Mouse (Mus musculus) thymus, postnatal 4 days (tissue): ENCODE data around the gene Hvcn1.

Source experiments
- DNase-seq: peaks from one replicate; pipeline ENCODE4 v3.0.0; 2021

The Hvcn1 gene

GRCm38 (mm10) chr5:122237200-122237599, 30.6 kb downstream of the Hvcn1 start:
- DNase-seq = no peak

GRCm38 (mm10) chr5:122239618-122240017, 33.0 kb downstream of the Hvcn1 start:
- no peak for DNase-seq

- DNase-seq = no peak
These were observed 33.9 kb downstream of the Hvcn1 start for GRCm38 (mm10) chr5:122240521-122240920.

GRCm38 (mm10) chr5:122240989-122241388, 34.4 kb downstream of the Hvcn1 start:
- no peak for DNase-seq

GRCm38 (mm10) chr5:122242521-122243123, 36.0 kb downstream of the Hvcn1 start:
- DNase-seq = no peak

DNA sequence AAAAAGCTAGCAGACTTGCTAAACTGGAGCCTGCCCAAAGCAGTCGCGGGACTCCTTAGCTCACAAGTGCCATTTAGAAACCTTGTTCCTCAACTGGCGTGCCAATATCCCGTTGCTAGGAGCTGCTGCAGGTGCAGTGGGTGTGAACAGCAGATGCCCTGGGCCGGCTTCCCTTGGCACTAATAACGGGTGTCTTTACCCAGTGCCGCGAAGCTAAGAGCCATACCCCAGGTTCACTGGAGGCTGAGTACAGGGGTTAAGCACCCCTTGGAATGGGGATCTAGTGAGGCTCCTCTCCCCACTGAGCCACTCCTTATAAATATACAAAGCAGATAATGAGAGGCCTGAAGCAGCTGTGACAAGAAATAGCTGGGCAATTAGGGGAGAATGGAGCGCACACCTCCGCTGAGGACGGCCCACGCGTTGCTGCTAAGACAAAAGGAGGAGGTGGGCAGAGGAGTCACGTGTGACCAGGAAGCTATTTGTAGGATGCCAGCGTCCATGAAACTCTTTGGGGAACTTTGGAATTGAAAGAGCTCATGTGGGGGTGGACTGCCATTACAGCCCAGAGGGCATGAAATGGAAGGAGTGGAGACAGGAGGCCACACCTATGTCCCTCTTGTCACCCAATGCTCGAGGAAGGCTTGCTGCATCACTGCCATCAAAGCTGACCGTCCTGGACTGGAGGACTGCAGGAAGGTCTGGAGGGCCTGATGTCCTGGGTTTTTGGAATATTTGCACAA, 37.3 kb downstream of the Hvcn1 start:
- DNase-seq = no peak

DNA sequence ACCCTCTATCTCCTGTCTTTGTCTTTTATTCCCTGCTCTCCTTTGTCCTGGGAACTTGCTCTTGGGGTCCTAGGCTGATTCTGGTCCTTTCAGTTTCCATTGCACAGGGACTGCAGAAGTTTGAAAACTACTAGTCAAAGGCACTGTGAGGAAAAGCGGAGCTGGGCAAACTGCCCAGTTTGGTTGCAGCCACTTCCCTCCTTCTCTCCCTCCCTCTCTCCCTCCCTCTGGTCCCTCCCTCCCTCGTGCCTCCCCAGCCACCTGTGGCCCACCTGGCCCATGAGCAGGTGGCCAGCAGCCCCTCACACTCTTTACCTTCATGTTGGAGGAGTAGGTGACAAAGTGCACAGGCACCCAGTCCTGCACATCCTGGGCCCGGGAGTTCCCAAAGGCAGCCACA, 38.6 kb downstream of the Hvcn1 start:
- DNase-seq = no peak

DNA sequence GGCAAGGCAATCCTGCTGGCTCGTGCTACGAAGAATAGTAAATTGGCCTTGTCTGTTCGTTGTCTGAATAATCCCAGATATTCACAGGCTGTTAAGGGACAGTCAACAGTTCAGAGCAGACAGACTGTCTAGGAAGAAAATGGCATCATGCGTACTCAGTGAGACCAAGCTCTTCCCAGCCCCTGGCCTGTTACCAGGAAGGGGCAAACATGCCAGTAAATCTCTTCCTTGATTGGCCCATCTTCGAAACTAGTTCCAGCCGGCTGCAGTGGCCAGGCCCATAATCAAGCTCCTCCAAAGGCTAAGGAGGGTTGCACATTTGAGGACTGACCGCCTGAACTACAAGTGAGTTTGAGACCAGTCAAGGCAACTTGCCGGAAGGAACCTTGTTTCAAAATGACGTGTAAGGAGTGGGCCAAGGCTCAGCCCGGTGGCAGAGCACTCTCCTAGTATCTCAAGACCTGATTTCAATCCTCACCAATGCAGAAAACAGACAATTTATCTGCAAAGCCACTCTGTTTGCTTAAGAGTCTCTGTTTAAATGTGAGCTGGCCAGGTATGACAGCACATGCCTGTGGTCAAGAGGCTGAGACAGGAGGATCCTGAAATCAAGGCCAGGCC, 40.1 kb downstream of the Hvcn1 start:
- DNase-seq = no peak

- DNase-seq = no peak
These were observed 40.9 kb downstream of the Hvcn1 start for GRCm38 (mm10) chr5:122247529-122247928.

DNA sequence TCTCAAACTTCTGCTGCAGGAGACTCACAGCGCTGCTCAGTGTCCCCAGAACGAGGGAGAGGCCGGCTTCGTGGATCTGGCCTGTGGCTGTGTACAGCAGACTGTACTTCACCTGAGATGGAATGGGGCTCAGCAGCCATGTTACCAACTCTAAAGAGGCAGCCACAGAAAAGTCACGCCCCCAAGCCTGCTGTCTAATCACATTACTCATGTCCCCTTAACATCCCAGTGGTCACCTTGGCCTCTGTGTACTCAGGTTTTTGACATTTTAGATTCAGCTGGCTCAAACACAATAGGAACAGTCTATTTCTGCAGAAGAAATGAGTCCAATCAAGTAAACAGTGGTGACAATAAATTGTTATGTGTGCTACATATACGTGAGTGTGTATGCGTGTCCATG, 41.3 kb downstream of the Hvcn1 start:
- no peak for DNase-seq

GRCm38 (mm10) chr5:122249281-122249680, 42.7 kb downstream of the Hvcn1 start:
- DNase-seq = no peak

DNA sequence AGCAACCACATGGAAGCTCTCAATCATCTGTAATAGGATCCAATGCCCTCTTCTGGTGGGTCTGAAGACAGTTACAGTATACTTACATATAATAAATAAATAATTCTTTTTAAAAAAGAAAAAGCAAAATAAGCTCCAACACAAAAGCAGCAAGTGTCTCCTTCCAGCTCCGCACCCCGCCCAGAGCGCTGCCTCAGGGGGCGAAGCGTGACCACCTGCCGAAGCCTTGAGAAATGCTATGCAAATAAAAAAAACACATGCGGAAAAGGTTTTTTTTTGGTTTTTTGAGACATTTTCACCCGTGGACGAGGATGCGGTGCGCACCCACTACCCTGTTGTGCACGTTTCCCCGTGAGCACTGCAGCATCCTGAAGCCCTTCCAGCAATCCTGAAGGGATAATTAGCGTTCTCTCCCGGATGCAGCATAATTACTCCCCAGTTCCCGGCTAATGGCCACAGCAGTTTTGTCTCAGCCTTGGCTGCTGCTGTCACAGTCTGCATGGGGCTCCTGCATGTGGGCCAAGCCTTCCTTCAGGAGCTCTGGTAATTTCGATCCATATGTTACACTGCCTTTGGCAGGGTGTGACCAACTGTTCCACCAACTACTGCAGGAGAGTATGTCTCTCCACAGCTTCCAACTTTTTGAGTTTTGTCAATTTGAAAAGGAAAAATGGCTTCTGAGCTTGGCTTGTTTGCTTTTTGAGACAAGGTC, 45.4 kb downstream of the Hvcn1 start:
- DNase-seq = no peak

DNA sequence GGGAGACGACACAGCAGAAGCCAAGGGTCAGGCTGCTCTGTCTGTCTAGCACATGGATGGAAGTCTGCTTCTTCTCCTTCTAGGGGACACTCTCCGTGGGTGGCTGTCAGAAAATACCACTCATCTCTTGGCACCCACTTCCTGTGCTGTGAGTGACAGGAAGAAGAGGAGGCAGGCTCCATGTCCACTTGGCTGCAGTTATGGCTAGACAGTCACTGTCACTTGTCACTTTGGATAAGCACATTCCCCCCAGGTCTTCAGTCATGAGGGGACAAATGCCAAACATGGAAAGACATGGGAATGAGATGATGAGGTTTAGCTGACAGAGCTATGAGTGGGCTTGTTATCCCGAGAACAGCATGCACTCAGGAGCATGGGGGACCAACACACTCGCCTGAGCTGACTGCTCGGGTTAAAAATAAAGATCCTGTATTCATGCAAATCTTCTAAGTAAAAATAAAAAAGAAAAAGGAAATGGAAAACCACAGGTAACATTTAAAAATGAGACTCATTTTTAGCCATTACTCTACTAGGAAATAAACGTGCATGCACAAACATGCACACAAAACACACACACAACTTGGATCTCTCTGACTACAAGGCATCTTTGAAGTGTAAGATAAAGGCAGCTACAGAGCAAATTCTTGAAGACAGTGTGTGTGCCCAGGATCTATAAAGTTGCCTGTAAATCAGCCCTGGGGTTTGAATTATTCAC, 51.6 kb downstream of the Hvcn1 start:
- DNase-seq = no peak

DNA sequence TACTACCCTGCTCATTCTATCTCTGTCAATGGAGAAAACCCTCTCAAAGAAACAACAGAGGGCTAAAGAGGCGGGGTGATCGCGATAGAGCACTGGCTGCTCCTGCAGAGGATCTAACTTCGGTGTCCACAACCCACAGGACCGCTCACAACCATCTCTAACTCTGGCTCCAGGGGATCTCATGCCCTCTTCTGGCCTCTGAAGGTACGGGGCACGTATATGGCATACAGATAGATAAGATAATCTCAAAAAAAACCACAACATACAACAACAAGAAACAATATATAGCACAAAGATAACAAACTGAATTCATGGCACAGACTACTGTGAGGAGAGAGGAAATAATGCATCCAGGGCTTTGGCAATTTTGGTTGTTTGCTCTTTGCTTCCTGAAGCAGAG, 55.5 kb downstream of the Hvcn1 start:
- peak; percentile 54 for DNase-seq

- DNase-seq = peak; percentile 96
These were observed 57.6 kb downstream of the Hvcn1 start, which contains the start of gene Tctn1 for GRCm38 (mm10) chr5:122263933-122264905. Gene Tctn1 (minus strand): TSS chr5:122264460.

DNA sequence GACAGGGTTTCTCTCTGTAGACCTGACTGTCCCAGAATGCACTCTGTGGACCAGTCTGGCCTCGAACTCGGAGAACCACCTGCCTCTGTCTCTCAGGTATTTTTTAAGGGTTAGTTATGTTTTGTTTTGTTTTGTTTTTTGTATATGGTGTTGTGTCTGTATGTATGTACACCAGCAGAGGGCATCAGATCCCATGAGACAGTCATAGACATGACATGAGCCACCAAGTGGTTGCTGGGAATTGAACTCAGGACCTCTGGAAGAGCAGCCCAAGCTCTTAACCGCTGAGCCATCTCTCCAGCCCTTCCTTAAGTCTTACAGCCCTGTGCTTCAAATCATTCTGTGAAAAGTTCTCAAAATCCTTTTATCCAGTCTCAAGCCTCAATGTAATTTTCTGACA, 58.6 kb downstream of the Hvcn1 start:
- no peak for DNase-seq

DNA sequence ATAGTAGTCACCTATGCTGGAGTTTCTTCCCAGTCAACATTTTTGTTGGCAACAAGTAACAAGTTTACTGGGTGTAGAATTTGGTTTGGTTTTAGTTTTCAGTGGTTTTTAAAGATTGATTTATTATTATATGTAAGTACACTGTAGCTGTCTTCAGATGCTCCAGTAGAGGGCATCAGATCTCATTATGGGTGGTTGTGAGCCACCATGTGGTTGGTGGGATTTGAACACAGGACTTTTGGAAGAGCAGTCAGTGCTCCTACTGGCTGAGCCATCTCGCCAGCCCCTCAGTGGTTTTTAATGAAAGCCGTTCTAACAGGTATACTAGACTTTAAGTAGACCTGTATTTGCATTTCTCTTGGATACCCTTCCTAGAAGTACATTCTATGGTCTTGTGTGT, 59.3 kb downstream of the Hvcn1 start:
- no peak for DNase-seq

GRCm38 (mm10) chr5:122267136-122267535, 60.5 kb downstream of the Hvcn1 start:
- DNase-seq = no peak

DNA sequence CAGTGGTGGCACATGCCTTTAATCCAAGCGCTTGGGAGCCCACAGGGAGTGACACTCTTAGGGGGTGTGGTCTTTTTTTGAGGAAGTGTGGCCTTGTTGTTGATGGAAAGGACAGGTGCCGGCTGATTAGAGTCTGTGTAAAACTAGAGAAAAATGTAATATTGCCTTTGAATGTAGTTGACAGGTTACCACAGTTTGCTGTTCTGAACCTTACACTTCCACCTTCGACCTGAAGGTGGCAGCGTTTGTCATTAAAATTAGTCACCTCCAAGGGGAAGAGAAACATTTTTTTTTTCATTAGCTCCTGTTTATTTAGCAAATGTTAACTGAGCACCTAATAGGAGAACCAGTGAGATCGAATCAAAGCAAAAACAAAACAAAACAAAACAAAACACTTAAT, 61.3 kb downstream of the Hvcn1 start:
- peak; percentile 89 for DNase-seq

- DNase-seq = no peak
These were observed 62.4 kb downstream of the Hvcn1 start for GRCm38 (mm10) chr5:122268858-122269604.

DNA sequence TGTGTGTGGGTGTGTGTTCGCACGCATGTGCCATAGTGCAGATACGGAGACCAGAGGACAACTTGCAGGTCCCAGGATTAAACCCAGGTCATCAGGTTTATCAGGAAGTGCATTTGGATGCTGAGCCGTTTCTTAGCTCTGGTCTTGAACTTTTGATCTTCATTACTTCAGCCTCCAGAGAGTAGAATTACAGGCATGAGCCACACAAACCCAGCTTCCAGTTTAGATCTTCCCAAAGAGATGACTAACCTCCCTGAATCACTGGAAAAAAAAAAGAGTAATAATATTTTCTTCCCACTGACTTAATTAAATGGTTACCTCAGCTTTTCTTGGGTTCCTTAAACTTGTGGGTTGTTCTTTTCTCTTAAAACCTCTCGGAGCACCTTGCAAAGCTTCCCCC, 66.2 kb downstream of the Hvcn1 start:
- DNase-seq = no peak
